In the genomic region with DNA sequence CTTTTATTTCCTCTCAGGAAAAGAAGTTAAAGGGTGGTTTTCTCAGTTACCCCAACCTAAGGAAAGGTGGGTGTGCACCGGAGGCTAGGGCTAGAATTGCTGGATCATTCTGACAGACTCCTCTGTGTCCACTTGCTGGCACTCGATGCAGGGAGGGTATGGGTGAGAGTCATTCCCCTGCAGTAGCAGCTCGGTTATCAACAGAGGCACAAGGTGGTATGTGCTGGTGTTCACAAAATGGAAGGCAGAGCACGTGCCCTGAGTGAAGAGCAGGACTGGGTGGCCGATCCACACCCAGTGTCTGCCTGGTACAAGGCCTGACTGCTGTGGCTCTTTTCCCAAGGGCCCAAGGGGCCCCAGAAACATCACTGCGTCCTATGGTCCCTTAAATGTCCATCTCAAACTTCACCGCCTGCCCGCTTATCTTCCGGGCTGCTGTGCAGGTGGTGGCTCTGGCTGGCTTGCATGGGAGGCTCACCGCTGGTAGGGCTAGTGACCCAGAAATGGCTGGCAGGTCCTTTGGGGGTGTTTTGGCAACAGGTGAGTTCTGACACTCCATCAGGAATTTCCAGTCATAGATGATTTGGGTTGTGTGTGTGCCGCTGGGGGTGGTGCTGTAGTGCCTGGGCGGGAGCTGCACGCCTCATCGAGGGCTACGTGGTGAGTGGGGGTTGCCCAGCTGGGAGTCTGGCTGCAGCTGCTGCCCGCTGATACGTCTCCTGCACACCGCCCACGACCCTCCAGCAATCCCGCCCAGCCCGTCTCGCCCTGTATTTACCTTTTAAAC, we compare ENCODE assay signal across 8 mouse cellular contexts. TPM values are rescaled to one million over a fixed set of nuclear protein-coding genes. Genes with fewer than 3 reads are reported as not detected.
DNase-seq lines count a peak whose midpoint lies in the region; ATAC-seq lines count a peak whose summit lies in the region.

No protein-coding gene starts in this region.

- peak; percentile 54; the same call in 1 of the 2 replicates for ATAC-seq in embryonic facial prominence, embryonic 15.5 days (ENCODE audit: insufficient number of reproducible peaks, low FRiP score, low TSS enrichment, low read depth)
- no peak for ATAC-seq in midbrain, embryonic 13.5 days

- DNase-seq in retina, postnatal 1 day, result peak; percentile 18
- no peak for DNase-seq in retina, embryonic 14.5 days (ENCODE audit: low spot score)
- DNase-seq in limb, embryonic 10.5 days (ENCODE audit: low spot score), result peak; percentile 33
- peak; percentile 82 for DNase-seq in thymus, postnatal 14 days
- no peak for DNase-seq in frontal cortex, postnatal 25 days (ENCODE audit: low spot score in 2 of 2)
- DNase-seq in urinary bladder, postnatal 25 days (ENCODE audit: low spot score), result no peak

- H3K9ac ChIP-seq in embryonic facial prominence, embryonic 15.5 days, result no peak overlapping the region
- H3K9ac ChIP-seq in midbrain, embryonic 13.5 days (replicated peaks), result no peak overlapping the region

- no peaks in the 10 kb centered on the region for H3K36me3 ChIP-seq in embryonic facial prominence, embryonic 15.5 days
- H3K36me3 ChIP-seq in limb, embryonic 10.5 days, result no peaks in the 10 kb centered on the region
- H3K36me3 ChIP-seq in midbrain, embryonic 13.5 days, result no peaks in the 10 kb centered on the region

- peaks cover 8% of the 10 kb centered on the region; the same call in 1 of the 2 replicates for H3K4me1 ChIP-seq in embryonic facial prominence, embryonic 15.5 days
- H3K4me1 ChIP-seq in limb, embryonic 10.5 days, result peaks cover 5% of the 10 kb centered on the region
- peaks cover 6% of the 10 kb centered on the region; the same call in 1 of the 2 replicates for H3K4me1 ChIP-seq in midbrain, embryonic 13.5 days (replicated peaks)

- H3K4me2 ChIP-seq in embryonic facial prominence, embryonic 15.5 days (replicated peaks), result peak overlapping the region; percentile 36
- H3K4me2 ChIP-seq in midbrain, embryonic 13.5 days (replicated peaks), result peak overlapping the region; percentile 17; the same call in 1 of the 2 replicates

- 0 out of 2 replicates have a peak overlapping the region, but pooled peaks have one; percentile 2 for H3K4me3 ChIP-seq in embryonic facial prominence, embryonic 15.5 days (replicated peaks)
- peak overlapping the region; percentile 8; the same call in 1 of the 2 replicates for H3K4me3 ChIP-seq in limb, embryonic 10.5 days
- no peak overlapping the region for H3K4me3 ChIP-seq in midbrain, embryonic 13.5 days (replicated peaks)

- 28% methylated on average over 22 of the region's 22 CpGs for WGBS in embryonic facial prominence, embryonic 15.5 days
- WGBS in limb, embryonic 10.5 days, result 56% methylated on average over 22 of the region's 22 CpGs
- WGBS in midbrain, embryonic 13.5 days, result 45% methylated on average over 22 of the region's 22 CpGs

- H3K9me3 ChIP-seq in embryonic facial prominence, embryonic 15.5 days (replicated peaks), result no peaks in the 10 kb centered on the region
- no peaks in the 10 kb centered on the region for H3K9me3 ChIP-seq in limb, embryonic 10.5 days (replicated peaks)
- H3K9me3 ChIP-seq in midbrain, embryonic 13.5 days, result no peaks in the 10 kb centered on the region

- no peak overlapping the region for H3K27ac ChIP-seq in embryonic facial prominence, embryonic 15.5 days (replicated peaks)
- no peak overlapping the region for H3K27ac ChIP-seq in limb, embryonic 10.5 days
- H3K27ac ChIP-seq in midbrain, embryonic 13.5 days, result no peak overlapping the region

- H3K27me3 ChIP-seq in embryonic facial prominence, embryonic 15.5 days, result no peaks in the 10 kb centered on the region
- no peaks in the 10 kb centered on the region for H3K27me3 ChIP-seq in limb, embryonic 10.5 days (ENCODE audit: low read depth, poor library complexity, severe bottlenecking)
- no peaks in the 10 kb centered on the region for H3K27me3 ChIP-seq in midbrain, embryonic 13.5 days

RNA-seq across cellular contexts. Expression of gene Ifi47, which starts 11.6 kb away (rescaled TPM):
- polyA plus RNA-seq in embryonic facial prominence, embryonic 15.5 days (2015; fragmentation: Nextera tagmentation; extraction: Ambion mirVana), result 2.1 and 2.6 TPM in 2 replicates
- polyA plus RNA-seq in limb, embryonic 10.5 days (2016; fragmentation: Nextera tagmentation; extraction: Ambion mirVana), result 0.45 and 0.49 TPM in 2 replicates
- 0.39 and 0.64 TPM in 2 replicates for polyA plus RNA-seq in midbrain, embryonic 13.5 days (2015; fragmentation: Nextera tagmentation; extraction: Ambion mirVana)

RNA-seq across cellular contexts. Expression of gene Tgtp2, which starts 24.0 kb away (rescaled TPM):
- 0.21 TPM in 2 replicates for polyA plus RNA-seq in embryonic facial prominence, embryonic 15.5 days (2015; fragmentation: Nextera tagmentation; extraction: Ambion mirVana)
- polyA plus RNA-seq in limb, embryonic 10.5 days (2016; fragmentation: Nextera tagmentation; extraction: Ambion mirVana), result not detected in 2 replicates
- polyA plus RNA-seq in midbrain, embryonic 13.5 days (2015; fragmentation: Nextera tagmentation; extraction: Ambion mirVana), result not detected in 2 replicates

RNA-seq across cellular contexts. Expression of gene Olfr1396, which starts 26.7 kb away (rescaled TPM):
- 0.17 and 0.27 TPM in 2 replicates for polyA plus RNA-seq in embryonic facial prominence, embryonic 15.5 days (2015; fragmentation: Nextera tagmentation; extraction: Ambion mirVana)
- polyA plus RNA-seq in limb, embryonic 10.5 days (2016; fragmentation: Nextera tagmentation; extraction: Ambion mirVana), result not detected in 2 replicates
- polyA plus RNA-seq in midbrain, embryonic 13.5 days (2015; fragmentation: Nextera tagmentation; extraction: Ambion mirVana), result not detected in 2 replicates

RNA-seq across cellular contexts. Expression of gene 9930111J21Rik2, which starts 37.0 kb away (rescaled TPM):
- 0.83 and 0.91 TPM in 2 replicates for polyA plus RNA-seq in embryonic facial prominence, embryonic 15.5 days (2015; fragmentation: Nextera tagmentation; extraction: Ambion mirVana)
- polyA plus RNA-seq in limb, embryonic 10.5 days (2016; fragmentation: Nextera tagmentation; extraction: Ambion mirVana), result 0.11 and 0.13 TPM in 2 replicates
- polyA plus RNA-seq in midbrain, embryonic 13.5 days (2015; fragmentation: Nextera tagmentation; extraction: Ambion mirVana), result 0.15 and 0.30 TPM in 2 replicates

RNA-seq across cellular contexts. Expression of gene Olfr1395, which starts 54.1 kb away (rescaled TPM):
- 0.25 and 0.51 TPM in 2 replicates for polyA plus RNA-seq in embryonic facial prominence, embryonic 15.5 days (2015; fragmentation: Nextera tagmentation; extraction: Ambion mirVana)
- not detected in 2 replicates for polyA plus RNA-seq in limb, embryonic 10.5 days (2016; fragmentation: Nextera tagmentation; extraction: Ambion mirVana)
- not detected in 2 replicates for polyA plus RNA-seq in midbrain, embryonic 13.5 days (2015; fragmentation: Nextera tagmentation; extraction: Ambion mirVana)

Comparison
In these comparisons a context has a peak if more than half of its experiments do, and no peak if none do; other contexts are left out.
1. DNase-seq: peak in retina, postnatal 1 day (single experiment), limb, embryonic 10.5 days (single experiment) and thymus, postnatal 14 days (single experiment); none in retina, embryonic 14.5 days (single experiment), frontal cortex, postnatal 25 days (0 of 2) and urinary bladder, postnatal 25 days (single experiment).